Mouse (Mus musculus): Measurements from ENCODE around the gene Cox7b2.
"Not testable (repeated sequence)": the region's sequence is repeated elsewhere in the genome, so short reads cannot be mapped to it uniquely, and the experiment has no call there.

Cox7b2 gene

GRCm38 (mm10) chr5:71548079-71548478 is at the start of gene Cox7b2:
Cox7b2 (minus strand) TSS chr5:71548205.
- DNase-seq (ENCODE audit: low spot score): no peak

- no peak for DNase-seq (ENCODE audit: low spot score)
These were observed 47.3 kb upstream of the Cox7b2 start for GRCm38 (mm10) chr5:71595321-71595720.

GRCm38 (mm10) chr5:71593745-71594255 is 45.8 kb upstream of the Cox7b2 start:
- DNase-seq (ENCODE audit: low spot score): no peak

GRCm38 (mm10) chr5:71571646-71572237 is 23.7 kb upstream of the Cox7b2 start:
- DNase-seq (ENCODE audit: low spot score): peak; percentile 1

GRCm38 (mm10) chr5:71545554-71545953 is 2.5 kb downstream of the Cox7b2 start:
- peak; percentile 1 for DNase-seq (ENCODE audit: low spot score)

- DNase-seq (ENCODE audit: low spot score): not testable (repeated sequence)
These were observed 22.5 kb downstream of the Cox7b2 start for GRCm38 (mm10) chr5:71525486-71525885.

GRCm38 (mm10) chr5:71502058-71502678 is 45.8 kb downstream of the Cox7b2 start:
- DNase-seq (ENCODE audit: low spot score): peak; percentile 8

GRCm38 (mm10) chr5:71495621-71496020 is 52.4 kb downstream of the Cox7b2 start:
- no peak for DNase-seq (ENCODE audit: low spot score)

- no peak for DNase-seq (ENCODE audit: low spot score)
These were observed 91.0 kb downstream of the Cox7b2 start for GRCm38 (mm10) chr5:71456957-71457356.

GRCm38 (mm10) chr5:71440174-71440573 is 107.8 kb downstream of the Cox7b2 start:
- DNase-seq (ENCODE audit: low spot score): no peak

All from lung, postnatal 25 days (tissue).